Mouse (Mus musculus) ovary, postnatal 10 days (tissue): ENCODE data around the gene Gadd45a.

ENCODE experiments used
- DNase-seq: peaks from one replicate; pipeline ENCODE4 v3.0.0; 2022; ENCODE audit warnings: low spot score

Gadd45a gene

DNA sequence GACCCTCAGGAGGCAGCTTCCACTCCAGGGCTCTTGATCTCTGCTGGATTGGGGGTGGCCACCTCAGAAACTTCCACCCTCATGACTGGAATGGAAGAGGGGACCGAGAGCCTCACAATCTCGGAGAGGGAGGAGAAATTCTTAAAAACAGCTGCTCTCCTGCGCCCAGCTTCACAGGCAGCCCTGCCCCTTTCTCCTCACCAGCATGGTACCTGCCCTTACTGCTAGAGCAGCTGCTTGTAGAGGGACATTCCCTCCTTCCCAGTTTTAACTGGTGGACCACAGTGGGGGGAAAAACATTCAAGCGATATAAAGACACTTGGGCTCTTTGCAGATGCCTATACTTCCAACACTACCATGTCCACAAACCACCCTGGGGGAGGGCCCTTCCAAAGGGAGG is 18.9 kb downstream of the Gadd45a start:
- DNase-seq: no peak

DNA sequence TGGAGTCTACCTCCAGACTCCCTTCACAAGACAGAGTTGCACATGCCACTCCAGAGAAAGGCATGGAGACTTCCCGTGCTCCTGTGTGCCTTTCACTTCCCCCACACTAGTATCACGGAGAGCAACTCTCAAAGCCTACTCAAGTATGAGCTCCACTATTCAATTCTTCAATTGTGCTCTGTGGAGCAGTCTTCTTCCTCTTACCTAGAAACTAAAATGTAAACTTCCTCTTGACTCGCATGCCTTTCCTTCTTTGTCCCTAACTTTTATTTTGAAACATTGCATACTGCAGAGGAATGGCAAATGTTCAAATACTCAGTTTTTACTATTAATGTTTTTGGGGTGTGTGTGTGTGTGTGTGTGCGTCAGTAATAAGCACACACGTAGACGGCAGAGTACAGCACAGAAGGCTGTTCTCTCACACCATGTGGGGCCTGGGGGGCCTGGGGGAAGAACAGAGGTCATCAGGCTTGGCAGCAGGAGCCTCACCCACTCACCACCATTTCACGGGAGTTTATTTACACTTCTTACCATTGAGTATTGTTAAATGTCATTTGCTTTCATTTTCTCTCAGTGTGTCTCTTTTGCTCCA is 20.6 kb downstream of the Gadd45a start:
- no peak for DNase-seq

DNA sequence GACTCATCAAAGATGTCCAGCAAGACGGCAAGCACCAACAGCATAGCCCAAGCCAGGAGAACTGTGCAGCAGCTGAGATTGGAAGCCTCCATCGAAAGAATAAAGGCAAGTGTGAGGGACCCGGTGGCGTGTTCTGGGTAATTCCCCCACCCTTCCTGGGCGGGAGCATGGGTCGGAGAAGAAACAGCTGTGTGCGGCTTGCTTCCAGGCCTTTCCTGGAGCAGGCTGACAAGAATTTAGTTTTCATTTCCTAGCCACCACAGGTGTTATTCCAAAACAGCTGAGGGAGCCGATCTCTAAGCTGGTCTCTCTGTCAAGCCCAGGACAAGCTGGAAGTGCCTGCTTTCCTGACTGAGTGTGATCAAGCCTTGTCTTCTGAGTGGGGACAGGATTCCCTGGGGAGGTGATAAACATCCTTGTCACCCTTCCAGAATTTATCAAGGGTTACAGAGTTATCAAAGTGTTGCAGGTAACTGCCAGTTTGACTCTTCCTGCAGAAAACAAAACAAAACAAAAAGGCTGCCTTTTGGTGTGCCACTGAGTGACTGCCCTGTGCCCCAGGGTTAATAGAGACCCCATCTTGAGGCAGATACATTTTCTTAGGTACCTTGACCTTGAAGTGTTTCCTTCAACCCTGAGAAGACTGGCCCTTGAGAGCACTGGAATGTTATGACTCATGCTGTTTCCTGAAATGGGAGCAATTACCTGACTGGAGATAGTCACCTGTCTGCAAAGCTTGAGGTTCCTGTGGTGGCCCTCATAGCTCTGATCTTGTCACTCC is 21.3 kb downstream of the Gadd45a start:
- no peak for DNase-seq

DNA sequence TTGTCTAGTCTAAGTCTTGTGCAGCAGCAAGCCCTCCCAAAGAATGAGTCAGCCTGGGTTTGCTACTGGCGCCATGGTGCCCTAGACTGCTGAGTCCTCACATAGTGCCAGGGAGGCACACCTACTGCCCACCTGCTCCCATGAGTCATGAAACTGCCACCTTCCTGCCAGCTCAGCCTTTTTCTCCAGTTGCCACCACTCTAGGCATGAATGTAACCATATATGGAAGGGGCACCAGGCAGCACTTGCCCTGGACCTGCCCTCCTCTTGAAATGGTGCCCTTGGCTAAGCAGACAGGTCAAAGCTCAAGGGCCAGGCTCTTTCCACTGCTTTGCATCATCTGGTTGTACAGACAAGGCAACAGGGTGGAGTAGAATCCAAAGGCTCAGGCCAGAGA is 22.6 kb downstream of the Gadd45a start:
- no peak for DNase-seq

DNA sequence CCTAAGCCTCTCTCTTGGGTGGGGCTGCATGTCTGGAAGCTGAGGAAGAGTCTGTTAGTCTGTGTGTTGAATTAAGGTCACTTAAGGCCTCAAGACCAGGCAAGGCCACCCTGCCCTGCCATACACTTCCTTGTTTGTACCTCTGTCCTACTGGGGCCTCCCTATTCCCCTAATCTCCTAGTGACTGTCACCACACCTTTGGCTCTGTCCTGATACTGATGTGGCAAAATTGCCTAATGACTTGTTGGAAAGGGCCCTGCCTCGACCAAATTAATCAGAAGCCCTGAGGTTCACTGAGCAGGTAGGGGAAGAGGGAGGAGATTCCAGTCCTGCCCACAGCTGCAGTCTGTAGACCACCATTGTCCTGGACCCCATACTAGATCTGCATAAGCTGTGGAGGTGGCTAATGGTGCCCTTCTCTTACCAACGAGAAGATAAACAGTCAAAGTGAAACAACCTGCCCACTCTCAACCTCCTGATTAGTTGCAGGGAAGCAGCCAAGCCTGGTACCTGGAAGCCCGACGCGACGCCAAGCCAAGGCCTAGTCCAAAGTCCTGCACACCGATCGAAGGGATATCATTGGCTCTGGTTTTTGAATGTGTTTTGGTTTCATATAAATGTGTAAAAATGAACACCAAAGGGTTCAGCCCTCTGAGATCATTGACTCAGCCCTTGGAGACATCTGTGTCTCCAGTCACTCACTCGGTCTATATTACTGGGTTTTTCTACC is 23.1 kb downstream of the Gadd45a start:
- DNase-seq: no peak

DNA sequence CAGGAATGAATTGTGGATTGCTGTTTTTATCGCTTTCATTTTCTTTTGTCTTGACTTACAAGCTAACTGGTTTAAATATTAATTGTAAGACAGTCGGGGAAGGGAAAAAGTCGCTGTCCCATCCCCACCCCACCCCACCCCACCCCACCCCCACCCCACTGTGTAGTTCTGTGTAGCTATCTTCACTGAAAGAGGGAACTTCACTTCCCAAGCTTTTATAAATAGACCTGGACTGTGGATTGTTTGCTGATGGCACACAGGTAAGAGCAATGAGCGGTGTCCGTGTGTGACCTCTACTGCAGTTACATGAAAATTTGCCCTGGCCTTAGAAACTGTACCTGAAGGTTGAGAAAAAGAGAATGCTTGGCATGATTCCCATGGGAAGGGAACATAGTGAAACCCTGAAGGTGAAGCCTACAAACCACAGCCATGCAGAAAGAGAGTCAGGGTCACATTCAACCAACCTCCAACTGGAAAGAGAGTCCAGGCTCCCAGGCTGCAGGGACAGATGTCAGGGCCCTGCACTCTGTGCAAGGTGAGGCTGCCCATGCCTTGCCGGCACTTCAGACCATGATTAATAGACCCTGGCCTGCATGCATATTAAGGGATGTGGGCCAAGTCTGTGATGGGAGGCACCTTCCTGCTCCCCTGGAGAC is 23.8 kb downstream of the Gadd45a start:
- no peak for DNase-seq

DNA sequence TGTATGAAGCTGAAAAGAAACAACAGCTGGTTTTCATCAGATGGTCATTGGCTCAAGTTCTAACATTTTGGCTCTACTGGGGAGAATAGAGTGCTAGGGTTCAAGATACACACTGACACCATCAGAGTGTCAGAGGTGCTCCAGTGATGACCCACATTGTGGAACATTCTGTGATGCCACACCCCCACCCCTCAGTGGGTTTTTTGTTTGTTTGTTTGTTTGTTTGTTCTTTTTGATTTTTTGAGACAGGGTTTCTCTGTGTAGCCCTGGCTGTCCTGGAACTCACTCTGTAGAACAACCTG is 26.1 kb downstream of the Gadd45a start:
- no peak for DNase-seq

DNA sequence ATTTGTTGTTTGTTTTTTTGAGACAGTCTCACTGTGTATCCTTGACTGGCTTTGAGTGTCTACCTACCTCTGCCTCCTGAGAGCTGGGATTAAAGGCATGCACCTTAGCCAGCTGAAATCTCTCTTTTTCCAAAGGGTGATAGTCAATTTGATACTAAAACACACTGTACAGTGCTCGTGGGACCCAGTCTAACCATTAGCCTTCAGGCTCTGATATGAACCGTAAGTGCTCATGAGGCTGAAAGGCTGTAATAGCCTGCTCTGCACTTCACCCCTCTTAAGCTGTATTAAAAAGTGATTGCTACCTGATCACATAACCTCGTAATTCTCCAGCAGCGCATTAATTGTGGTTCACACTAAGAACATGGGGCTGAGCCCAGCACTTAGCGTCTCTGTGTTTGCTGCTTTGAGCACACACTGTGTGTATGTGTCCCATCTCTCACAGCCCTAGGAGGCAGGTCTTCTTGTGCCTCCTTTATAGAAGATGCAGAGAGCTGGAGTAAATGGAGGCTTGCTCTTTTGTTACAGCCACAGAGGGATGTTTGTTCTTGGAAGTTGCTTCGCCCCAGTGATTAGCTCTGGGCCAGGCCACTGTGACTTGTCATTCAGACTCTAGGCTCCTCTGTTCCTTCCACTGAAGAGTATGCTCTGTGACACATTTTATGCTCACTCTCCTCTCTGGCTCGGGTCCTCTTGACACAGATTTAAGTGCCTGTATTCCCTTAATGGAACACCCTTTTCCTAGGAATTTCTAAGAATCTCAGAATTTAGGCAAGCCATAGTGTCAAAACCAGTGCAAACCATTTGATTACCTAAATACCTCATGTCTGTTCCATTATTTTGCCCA is 26.7 kb downstream of the Gadd45a start:
- DNase-seq: no peak

DNA sequence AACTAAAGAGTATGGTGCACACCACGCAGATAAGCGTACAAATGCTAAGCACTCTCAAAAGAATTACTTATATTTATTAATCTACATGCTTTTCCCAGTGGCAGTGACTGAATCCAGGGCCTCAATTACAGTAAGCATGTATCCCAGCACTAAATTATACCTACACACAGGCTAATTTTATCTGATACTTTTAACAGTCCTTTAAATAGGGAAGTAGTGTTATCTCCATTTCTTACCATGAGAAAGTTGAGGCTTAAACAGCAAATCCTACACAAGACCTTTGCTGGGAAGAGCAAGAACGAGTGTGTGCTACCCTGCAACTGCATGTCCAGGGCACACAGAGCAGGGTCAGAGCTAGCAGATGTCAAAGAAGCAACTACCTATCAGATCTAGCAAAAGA is 27.4 kb downstream of the Gadd45a start:
- no peak for DNase-seq

DNA sequence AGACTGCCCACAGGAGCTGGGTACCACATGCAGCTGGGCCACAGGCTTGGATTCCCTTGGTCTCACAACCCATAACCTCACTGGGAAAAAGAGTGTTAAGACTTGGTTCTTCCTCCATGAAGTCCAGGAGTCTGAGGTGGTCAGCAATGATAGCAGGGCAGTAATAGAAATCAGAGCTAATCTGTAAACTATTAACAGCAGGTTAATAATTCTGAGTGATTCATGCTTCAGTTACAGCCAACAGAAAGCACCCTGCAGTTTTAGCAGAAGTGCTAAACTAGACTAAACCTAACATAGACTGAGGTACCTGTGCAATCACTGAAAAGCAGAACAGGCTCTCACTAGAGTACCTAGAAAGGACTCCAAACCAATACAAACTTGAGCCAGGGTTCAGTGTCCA is 37.5 kb downstream of the Gadd45a start:
- no peak for DNase-seq

DNA sequence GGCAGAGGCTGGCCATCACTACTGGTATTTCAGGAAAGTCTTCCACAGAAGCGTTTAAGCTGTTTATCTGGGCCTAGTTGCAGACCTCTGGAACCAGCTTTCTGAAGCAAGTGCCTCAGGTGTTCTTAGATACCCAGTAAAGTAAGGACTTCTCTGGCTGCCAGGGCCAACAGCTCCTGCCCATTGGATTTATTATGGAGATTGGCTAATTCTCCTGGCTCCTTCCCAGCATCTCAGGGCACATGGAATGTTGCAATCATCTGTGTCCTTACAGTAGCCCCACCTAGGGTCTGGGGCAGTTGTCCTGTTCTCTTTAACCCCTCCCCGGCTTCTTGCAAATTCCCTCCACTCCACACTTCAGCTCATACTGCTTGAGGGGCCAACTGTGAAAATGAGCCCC is 38.6 kb downstream of the Gadd45a start:
- no peak for DNase-seq

DNA sequence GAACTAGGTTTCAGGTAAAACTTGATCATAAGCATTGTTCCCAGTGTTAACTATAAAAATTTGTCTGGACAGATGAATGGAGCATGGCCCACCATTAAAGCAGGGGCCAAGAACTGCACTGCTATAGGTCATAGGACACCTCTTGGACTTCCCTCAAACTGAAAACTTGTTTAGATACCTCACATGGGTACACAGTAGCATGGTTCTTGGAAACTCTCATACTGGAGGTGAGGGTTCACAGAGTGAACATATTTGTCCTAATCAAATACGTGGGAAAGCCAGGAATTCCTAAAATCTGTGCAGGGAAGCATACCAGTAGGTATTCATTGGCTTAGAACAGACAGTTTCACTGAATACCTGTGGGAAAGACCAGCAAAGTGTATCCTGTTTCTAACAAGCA is 41.0 kb downstream of the Gadd45a start:
- no peak for DNase-seq

DNA sequence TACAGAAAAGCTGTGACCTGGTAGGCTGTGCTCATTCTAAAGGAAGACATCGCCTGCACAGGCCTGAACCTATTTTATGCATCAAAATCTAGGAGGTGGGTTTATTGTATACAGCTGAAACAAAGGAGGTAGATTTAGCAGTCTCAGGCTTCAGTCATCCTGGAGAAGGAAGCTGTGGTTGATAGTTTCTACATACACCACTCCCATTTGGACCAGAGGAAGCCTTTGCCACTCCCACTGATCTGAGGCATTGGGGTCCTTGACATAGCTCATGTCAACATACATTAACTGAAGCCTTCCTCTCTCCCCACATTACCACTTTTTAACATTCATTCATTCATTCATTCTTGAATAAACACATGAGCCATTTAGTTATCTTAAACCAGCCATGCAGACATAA is 41.4 kb downstream of the Gadd45a start:
- DNase-seq: no peak

DNA sequence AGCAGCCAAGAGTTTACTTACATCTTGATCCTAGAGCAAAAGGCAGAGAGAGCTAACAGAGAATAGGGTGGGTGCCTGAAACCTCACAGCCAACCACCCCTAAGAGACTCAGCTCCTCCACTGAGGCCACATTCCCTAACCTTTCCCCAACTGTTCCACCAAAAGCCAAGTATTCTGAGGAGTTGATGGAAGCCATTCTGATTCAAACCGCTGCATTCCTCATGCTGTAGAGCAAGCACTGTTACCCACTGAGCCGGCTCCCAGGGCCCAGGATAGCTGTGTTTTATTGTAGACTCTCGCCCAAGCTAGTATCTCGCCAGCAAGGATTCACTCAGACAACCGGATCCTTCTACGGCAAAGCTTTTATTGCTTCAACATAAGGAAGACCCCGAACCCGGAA is 42.3 kb downstream of the Gadd45a start:
- DNase-seq: no peak

DNA sequence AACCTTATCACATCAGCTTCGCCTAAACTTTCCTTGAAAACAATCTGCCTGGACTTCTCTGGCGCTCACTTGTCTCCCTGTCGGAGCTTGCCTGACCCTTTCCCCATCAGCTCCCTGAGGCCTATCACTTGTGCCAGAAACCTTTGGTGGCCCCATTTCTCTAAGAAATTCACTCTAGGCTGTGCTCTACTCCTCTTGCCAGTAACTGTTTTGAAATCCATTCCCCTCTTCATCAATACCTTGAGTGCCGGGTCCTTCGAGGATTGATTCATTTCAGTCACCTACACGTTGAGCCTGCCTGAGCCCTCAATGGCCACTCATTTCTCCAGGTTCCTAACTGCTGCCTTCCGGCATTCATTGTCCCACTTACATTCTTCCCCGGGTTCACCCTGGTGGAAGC is 44.5 kb downstream of the Gadd45a start:
- DNase-seq: no peak

DNA sequence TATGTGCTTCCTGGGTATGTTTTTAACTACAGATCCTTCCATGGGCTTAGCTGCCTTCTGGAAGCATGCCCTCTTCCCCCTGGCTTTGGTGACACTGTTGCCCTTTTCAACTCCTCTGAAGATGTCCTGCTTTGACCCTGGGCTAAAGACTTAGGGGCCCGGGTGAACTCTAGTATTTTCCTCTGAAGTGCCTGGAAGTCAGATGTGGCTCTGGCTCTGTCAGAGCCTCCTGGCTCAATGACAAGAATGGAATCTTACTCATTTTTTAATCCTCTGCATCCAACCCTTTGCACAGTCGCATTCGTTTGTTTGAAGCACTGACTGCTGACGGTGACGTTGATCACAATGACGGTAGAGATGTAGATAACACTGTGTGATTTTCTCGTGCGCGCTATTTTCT is 45.0 kb downstream of the Gadd45a start:
- no peak for DNase-seq

DNA sequence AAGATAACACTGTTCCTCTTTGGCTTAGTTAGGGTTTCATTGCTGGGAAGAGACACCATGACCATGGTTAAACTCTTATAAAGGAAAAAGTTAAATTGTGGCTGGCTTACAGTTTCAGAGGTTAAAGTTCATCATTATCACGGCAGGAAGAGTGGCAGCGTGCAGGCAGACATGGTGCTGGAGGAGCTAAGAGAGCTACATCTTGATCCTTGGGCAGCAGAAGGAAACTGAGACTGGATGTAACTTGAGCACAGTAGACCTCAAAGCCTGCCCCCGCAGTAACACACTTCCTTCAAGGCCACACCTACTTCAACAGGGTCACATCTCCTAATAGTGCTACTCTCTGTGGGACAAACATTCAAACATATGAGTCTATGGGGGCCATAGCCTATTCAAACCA is 47.7 kb downstream of the Gadd45a start:
- no peak for DNase-seq

DNA sequence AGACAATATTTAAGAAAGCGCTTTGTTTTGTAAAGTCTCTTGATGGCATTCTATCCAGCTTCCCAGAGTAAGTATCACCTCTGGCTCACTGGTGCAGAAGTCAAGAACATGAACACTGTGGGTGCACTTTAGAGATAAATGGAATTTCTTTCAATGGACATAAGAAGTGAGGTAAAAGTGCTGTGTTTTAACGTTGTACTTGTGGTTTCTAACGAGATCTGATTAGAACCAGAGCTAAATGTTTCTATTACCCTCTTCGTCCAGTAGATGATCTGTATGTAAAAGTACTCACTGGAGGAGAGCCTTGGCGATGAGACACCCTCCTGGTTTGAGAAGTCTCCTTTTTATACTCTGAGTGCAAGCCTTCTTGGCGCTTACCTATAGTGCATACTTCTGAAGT is 48.2 kb downstream of the Gadd45a start:
- no peak for DNase-seq

DNA sequence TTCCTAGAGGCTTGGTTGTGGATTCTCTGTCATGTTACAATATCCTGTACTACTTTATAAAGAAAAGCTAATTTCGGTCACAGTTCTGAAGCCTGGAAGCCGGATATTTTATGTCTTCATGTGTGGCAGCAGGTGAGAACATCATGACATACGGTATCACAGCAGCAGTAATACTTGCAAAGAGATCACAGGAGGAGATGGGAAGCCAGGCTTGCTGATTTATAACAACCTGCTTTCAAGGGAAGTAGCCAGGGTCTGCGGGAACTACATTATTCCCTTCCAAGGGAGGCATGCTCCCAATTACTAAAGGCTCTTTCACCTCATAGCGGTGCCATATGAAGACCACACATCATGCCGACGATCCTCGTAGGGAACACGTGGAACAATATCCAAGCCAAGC is 48.9 kb downstream of the Gadd45a start:
- DNase-seq: no peak

DNA sequence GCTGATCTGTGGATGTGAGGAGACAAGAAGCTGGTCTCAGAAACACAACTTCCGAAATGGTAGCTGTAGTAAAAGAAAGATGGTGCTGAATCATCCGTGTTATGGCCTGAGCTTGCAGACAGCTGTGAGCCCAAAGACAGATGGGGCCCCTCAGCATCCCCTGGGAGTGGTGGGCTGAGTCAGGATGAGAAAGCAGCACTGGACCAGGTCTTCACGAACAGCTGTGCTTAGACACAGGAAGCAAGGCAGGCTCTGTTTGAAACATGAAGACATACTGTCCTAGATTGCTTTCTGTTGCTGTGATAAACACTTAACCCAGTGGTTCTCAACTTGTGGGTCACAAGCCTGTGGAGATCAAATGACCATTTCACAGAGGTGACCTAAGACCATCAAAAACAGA is 49.6 kb downstream of the Gadd45a start:
- no peak for DNase-seq

DNA sequence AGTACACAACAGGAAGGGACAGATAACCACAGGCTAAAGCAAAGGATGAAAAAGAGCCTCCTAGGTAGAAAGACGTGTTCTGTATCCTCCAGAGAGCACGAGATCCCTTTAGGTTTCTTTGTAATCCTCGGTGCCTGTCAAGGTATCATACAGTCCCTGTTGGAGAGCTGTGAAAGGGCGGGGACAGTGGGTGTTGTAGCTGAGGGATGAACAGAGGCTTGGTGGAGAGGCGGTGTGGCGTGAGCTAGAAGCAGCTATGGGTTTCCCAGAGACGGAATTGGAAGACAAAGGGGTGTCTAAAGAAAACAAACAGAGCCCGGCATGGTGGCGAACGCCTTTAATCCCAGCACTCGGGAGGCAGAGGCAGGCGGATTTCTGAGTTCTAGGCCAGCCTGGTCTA is 51.2 kb downstream of the Gadd45a start:
- DNase-seq: no peak

DNA sequence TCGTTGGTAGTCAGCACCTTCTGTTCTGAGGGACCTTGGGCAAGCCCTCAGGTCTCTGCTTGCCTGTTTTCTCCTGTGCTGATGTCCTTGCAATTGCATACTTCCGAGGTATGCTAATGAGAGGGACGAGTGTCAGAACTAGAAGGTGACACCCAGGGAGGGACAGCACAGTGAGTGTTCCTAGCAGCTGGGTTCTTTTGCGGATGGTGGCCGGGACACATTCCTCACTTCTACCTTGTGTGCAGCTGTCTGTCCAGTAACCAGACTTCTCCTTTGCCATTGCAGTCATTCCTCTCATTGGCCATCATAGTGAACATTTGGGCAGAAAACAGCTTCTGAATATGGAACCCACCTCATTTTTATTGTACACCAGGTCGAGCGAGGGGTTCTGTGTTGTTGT is 51.8 kb downstream of the Gadd45a start:
- DNase-seq: no peak
